Mouse (Mus musculus) limb, embryonic 14.5 days (tissue): ENCODE results near the gene Selenbp1. TPM values are rescaled to one million over a fixed set of nuclear protein-coding genes. Genes with fewer than 3 reads are reported as not detected.
A peak's percentile ranks its signal among the peaks of the same experiment; 100 is the strongest.

ENCODE experiments used
- ATAC-seq: fragments of 200-750 bp; cut with Nextera tagmentation; 2 replicates; pipeline ENCODE4 v1.8.0; 2017; ENCODE audit warnings: low read depth, moderate number of reproducible peaks, moderate TSS enrichment; ENCODE audit not compliant: low FRiP score
- DNase-seq: peaks from one replicate; pipeline ENCODE4 v3.0.0-alpha.2; 2015; ENCODE audit warnings: low spot score
- H3K27ac ChIP-seq: fragments of 300-500 bp; sonication (generic); replicated peaks from 2 replicates; pipeline ENCODE4 v1.5.1; 2014; ENCODE audit warnings: low read depth, mild to moderate bottlenecking, low read length, moderate library complexity, mixed read lengths
- H3K27me3 ChIP-seq: fragments of 300-500 bp; sonication (generic); 2 replicates; pipeline ENCODE4 v1.6.1; 2014; ENCODE audit warnings: low read length, mixed read lengths; ENCODE audit not compliant: control insufficient read depth, insufficient read depth
- H3K36me3 ChIP-seq: fragments of 300-500 bp; sonication (generic); 2 replicates; pipeline ENCODE4 v1.6.1; 2014; ENCODE audit warnings: mild to moderate bottlenecking, low read length, moderate library complexity, mixed read lengths; ENCODE audit not compliant: control insufficient read depth, insufficient read depth
- H3K4me1 ChIP-seq: fragments of 300-500 bp; sonication (generic); 2 replicates; pipeline ENCODE4 v1.6.1; 2014; ENCODE audit warnings: antibody characterized with exemption, low read length, mixed read lengths; ENCODE audit not compliant: control insufficient read depth, insufficient read depth
- H3K4me2 ChIP-seq: fragments of 300-500 bp; sonication (generic); replicated peaks from 2 replicates; pipeline ENCODE4 v1.6.1; 2014; ENCODE audit warnings: low read depth, mild to moderate bottlenecking, low read length, moderate library complexity; ENCODE audit not compliant: severe bottlenecking
- H3K4me3 ChIP-seq: fragments of 300-500 bp; sonication (generic); replicated peaks from 2 replicates; pipeline ENCODE4 v1.5.1; 2014; ENCODE audit warnings: low read length
- H3K9ac ChIP-seq: fragments of 300-500 bp; sonication (generic); 2 replicates; pipeline ENCODE4 v1.6.1; 2014; ENCODE audit warnings: mild to moderate bottlenecking, low read depth, low read length, moderate library complexity; ENCODE audit not compliant: severe bottlenecking
- H3K9me3 ChIP-seq: fragments of 300-500 bp; sonication (generic); 2 replicates; pipeline ENCODE4 v1.6.1; 2016; ENCODE audit warnings: low read length; ENCODE audit not compliant: control insufficient read depth
- POLR2A ChIP-seq: fragments of 200-500 bp; IDR thresholded peaks from 2 replicates; pipeline ENCODE4 v1.8.0; 2012; ENCODE audit warnings: inconsistent platforms, mild to moderate bottlenecking, moderate library complexity, borderline replicate concordance; ENCODE audit not compliant: insufficient read depth, insufficient read length; ENCODE audit errors: extremely low read depth
- WGBS: fragments of 180-500 bp; shearing (Covaris S2); extraction: QIAGEN DNeasy Blood & Tissue Kit; methylation state at CpG from one replicate; pipeline ENCODE4 v1.1.7; 2014; 5-methylcytosine and 5-hydroxymethylcytosine counted together
- polyA plus RNA-seq, 2 experiments: library from polyadenylated mRNA; depleted of rRNA in 1 of 2; stranded (reverse) in 1 of 2; unstranded in 1 of 2; fragments of >200 nt; fragmentation: Nextera tagmentation in 1 of 2; extraction: Ambion mirVana in 1 of 2; gene quantifications; 2 replicates each; pipeline versions ENCODE4 v1.2.1 to v1.2.3; 2012 to 2014

Selenbp1 gene
- polyA plus RNA-seq, 2 experiments: 28.7 to 29.5 TPM

DNA sequence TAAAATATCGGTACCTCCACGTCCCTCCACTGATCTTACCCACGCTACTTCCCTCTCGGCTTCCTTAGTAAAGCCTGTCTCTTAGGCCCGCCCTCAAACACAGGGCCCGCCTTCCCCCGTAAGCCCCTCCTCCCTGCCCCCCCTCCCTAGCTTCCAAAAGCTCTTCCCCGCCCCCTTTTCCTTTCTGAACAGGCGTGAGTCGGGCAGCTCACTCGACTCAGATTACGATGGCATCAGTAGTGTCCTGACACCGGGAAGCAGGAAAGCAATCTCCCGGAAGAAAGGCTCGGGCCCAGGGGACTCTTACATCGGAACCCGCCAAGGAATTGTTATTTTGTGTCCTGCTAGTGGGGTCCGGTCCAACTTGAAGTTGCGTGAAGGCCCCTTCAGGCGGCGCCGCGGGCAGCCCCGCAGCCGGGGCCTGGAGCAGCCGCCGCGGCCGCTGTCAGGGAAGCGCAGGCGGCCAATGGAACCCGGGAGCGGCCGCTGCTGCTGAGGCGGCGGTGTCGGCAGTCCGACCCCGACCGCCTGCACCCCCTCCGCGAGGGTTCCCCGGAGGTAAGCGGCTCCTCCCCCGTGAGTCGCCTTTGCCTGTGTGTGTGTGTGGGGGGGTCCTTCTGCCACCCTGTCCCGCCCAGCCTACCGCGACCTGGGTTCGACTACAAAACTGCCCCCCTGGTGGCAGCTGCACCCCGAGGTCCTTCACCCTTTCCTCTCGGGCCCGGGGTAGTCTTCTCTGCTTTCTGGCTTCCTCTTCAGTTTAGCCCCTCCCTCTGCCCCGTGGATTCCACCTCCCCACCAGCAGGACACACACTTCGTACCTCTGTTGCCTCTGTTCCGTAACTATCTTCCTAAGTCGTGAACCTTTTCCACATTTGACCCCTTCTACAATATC, 41.9 kb downstream of the Selenbp1 start, which contains the start of gene Pi4kb:
Gene Pi4kb (plus strand): TSS at position 204 of the 895 bp plus-strand sequence.
- peaks cover 9% of the 10 kb centered on the region for H3K36me3 ChIP-seq
- peak within 1 kb of the TSS; percentile 89 for H3K27ac ChIP-seq
- peak within 1 kb of the TSS; percentile 93 for H3K4me3 ChIP-seq
- peaks cover 11% of the 10 kb centered on the region for H3K4me1 ChIP-seq
- H3K27me3 ChIP-seq: no peaks in the 10 kb centered on the region
- 0 out of 2 replicates have a peak, but pooled peaks have one; percentile 22 for TF ChIP-seq POLR2A
- peak within 1 kb of the TSS; percentile 90 for H3K9ac ChIP-seq
- no peaks in the 10 kb centered on the region for H3K9me3 ChIP-seq
- DNase-seq: peak; percentile 96
- WGBS: under 1% methylated on average over 48 of the region's 57 CpGs
- peak; percentile 95 for ATAC-seq
- peak within 1 kb of the TSS; percentile 76 for H3K4me2 ChIP-seq

GRCm38 (mm10) chr3:94984312-94984711, 51.5 kb downstream of the Selenbp1 start:
- TF ChIP-seq POLR2A: no peak
- H3K4me2 ChIP-seq: no peak overlapping the region
- H3K9ac ChIP-seq: no peak overlapping the region
- H3K27me3 ChIP-seq: no peaks in the 10 kb centered on the region
- peaks cover 50% of the 10 kb centered on the region for H3K36me3 ChIP-seq
- 91% methylated on average over 11 of the region's 11 CpGs for WGBS
- no peak overlapping the region for H3K27ac ChIP-seq
- no peaks in the 10 kb centered on the region for H3K9me3 ChIP-seq
- DNase-seq (no peak), ATAC-seq (no peak)
- H3K4me1 ChIP-seq: peaks cover 9% of the 10 kb centered on the region
- H3K4me3 ChIP-seq: no peak overlapping the region

DNA sequence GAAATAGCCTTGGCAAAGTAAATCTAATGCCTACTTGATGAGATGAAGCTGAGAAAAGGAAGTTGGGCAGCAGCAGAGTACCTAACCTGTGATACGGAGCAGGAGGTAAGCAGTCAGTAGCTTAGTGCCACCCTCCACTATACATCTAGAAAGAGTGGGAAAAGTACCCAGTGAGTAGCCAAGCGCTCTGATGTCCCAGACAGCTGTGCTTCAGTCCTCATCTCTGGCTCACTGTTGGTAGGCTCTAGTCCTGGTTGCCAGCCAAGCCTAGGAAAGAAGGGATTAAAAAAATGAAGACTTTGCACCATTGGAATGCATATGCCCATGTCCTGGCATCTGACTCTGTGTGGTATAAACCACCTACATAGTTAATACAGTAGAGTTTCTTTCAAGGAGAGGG, 52.7 kb downstream of the Selenbp1 start:
- Histone ChIP-seq H3K4me1 (peaks cover 15% of the 10 kb centered on the region), H3K9me3 (no peaks in the 10 kb centered on the region), H3K9ac (no peak overlapping the region), H3K27ac (no peak overlapping the region), H3K27me3 (no peaks in the 10 kb centered on the region), H3K36me3 (peaks cover 50% of the 10 kb centered on the region), H3K4me2 (no peak overlapping the region), H3K4me3 (no peak overlapping the region)
- DNase-seq (no peak), ATAC-seq (no peak)
- 90% methylated on average over 2 of the region's 2 CpGs for WGBS
- no peak for TF ChIP-seq POLR2A

DNA sequence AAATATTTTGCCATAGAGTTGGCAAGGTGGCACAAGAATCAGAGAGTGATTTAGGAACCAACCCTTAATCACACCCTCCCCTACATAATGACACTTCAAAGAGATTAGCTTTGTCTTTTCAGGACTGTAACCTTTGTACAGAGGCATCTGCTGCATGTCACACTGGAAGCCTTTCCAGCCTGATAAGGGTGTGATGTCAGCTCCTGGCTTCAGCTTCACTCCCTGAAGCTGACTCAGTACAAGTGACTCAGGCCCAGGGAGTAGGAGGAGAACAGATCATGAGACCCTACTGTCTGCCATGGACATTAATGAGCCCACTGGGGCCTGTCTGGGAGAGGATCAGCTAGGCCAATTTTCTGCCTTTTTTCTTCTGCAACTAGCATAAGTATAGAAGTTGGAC, 54.7 kb downstream of the Selenbp1 start:
- peaks cover 15% of the 10 kb centered on the region for H3K4me1 ChIP-seq
- no peak overlapping the region for H3K4me3 ChIP-seq
- no peak overlapping the region for H3K9ac ChIP-seq
- TF ChIP-seq POLR2A: no peak
- H3K9me3 ChIP-seq: no peaks in the 10 kb centered on the region
- DNase-seq (peak; percentile 38), ATAC-seq (no peak)
- H3K36me3 ChIP-seq: peaks cover 49% of the 10 kb centered on the region
- no peak overlapping the region for H3K27ac ChIP-seq
- H3K4me2 ChIP-seq: no peak overlapping the region
- no peaks in the 10 kb centered on the region for H3K27me3 ChIP-seq

DNA sequence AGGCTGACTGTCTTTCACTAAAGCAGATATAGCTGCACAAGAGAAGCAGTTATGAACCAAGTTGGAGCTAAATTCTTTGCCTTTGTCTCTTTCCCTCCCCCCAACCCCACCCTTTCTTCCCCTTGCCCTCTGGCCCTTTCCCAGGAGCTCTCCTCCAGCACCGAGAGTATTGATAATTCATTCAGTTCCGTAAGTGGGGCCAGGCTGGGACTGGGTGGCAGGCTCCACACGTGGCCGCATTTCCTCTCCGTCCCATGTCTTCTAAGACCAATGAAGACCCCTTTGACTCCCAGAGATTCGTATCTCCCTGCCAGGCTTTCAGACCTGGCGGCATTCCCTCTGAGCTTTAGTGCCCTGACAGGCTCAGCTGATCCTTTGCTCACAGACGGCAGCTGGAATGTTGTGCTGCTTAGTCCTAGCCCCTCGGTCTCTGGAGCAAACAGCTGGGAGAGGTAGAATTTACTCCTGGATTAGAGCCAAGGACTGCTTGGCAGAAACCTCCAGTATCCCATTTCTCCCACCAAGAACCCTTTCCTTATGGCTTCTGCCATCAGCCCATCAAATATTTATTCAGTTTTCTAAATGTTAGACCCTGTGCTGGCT, 56.4 kb downstream of the Selenbp1 start:
- H3K4me2 ChIP-seq: no peak overlapping the region

More for the DNA sequence above, 56.4 kb downstream of the Selenbp1 start:
- DNase-seq: peak; percentile 84
- no peaks in the 10 kb centered on the region for H3K9me3 ChIP-seq
- peak; percentile 86 for ATAC-seq
- H3K27me3 ChIP-seq: no peaks in the 10 kb centered on the region
- H3K36me3 ChIP-seq: peaks cover 54% of the 10 kb centered on the region
- H3K27ac ChIP-seq: peak overlapping the region; percentile 35
- H3K4me3 ChIP-seq: no peak overlapping the region
- no peak overlapping the region for H3K9ac ChIP-seq
- no peak for TF ChIP-seq POLR2A
- peaks cover 15% of the 10 kb centered on the region for H3K4me1 ChIP-seq
- 35% methylated on average over 9 of the region's 9 CpGs for WGBS

Other genes with a start within 250 kb of the Selenbp1 start
- 1.2 and 1.7 TPM in 2 replicates for gene Selenbp2, start 239.5 kb upstream of the Selenbp1 start, polyA plus RNA-seq (2012; rRNA removed)
- 0.47 and 0.57 TPM in 2 replicates for gene Selenbp2, start 239.5 kb upstream of the Selenbp1 start, polyA plus RNA-seq (2014; fragmentation: Nextera tagmentation; extraction: Ambion mirVana)
- gene Cgn, start 146.6 kb upstream of the Selenbp1 start, polyA plus RNA-seq (2012; rRNA removed): 3.4 and 4.6 TPM in 2 replicates
- 7.5 and 8.0 TPM in 2 replicates for gene Cgn, start 146.6 kb upstream of the Selenbp1 start, polyA plus RNA-seq (2014; fragmentation: Nextera tagmentation; extraction: Ambion mirVana)
- 45.8 and 60.1 TPM in 2 replicates for gene Pogz, start 95.5 kb upstream of the Selenbp1 start, polyA plus RNA-seq (2012; rRNA removed)
- 19.6 and 20.7 TPM in 2 replicates for gene Pogz, start 95.5 kb upstream of the Selenbp1 start, polyA plus RNA-seq (2014; fragmentation: Nextera tagmentation; extraction: Ambion mirVana)
- gene Psmb4, start 46.1 kb upstream of the Selenbp1 start, polyA plus RNA-seq (2012; rRNA removed): 348 and 378 TPM in 2 replicates
- gene Psmb4, start 46.1 kb upstream of the Selenbp1 start, polyA plus RNA-seq (2014; fragmentation: Nextera tagmentation; extraction: Ambion mirVana): 369 and 384 TPM in 2 replicates
- gene Rfx5, start 21.0 kb downstream of the Selenbp1 start, polyA plus RNA-seq (2012; rRNA removed): 29.9 and 36.4 TPM in 2 replicates
- 12.5 and 12.9 TPM in 2 replicates for gene Rfx5, start 21.0 kb downstream of the Selenbp1 start, polyA plus RNA-seq (2014; fragmentation: Nextera tagmentation; extraction: Ambion mirVana)
- 54.7 and 54.8 TPM in 2 replicates for gene Pi4kb, start 41.7 kb downstream of the Selenbp1 start, polyA plus RNA-seq (2012; rRNA removed)
- gene Pi4kb, start 41.7 kb downstream of the Selenbp1 start, polyA plus RNA-seq (2014; fragmentation: Nextera tagmentation; extraction: Ambion mirVana): 30.4 and 35.6 TPM in 2 replicates
- gene Zfp687, start 82.4 kb downstream of the Selenbp1 start, polyA plus RNA-seq (2012; rRNA removed): 26.8 and 28.8 TPM in 2 replicates
- 18.8 and 23.2 TPM in 2 replicates for gene Zfp687, start 82.4 kb downstream of the Selenbp1 start, polyA plus RNA-seq (2014; fragmentation: Nextera tagmentation; extraction: Ambion mirVana)
- 249 and 282 TPM in 2 replicates for gene Psmd4, start 109.6 kb downstream of the Selenbp1 start, polyA plus RNA-seq (2012; rRNA removed)
- gene Psmd4, start 109.6 kb downstream of the Selenbp1 start, polyA plus RNA-seq (2014; fragmentation: Nextera tagmentation; extraction: Ambion mirVana): 258 and 280 TPM in 2 replicates
- gene Pip5k1a, start 173.9 kb downstream of the Selenbp1 start, polyA plus RNA-seq (2012; rRNA removed): 35.1 and 41.2 TPM in 2 replicates
- gene Pip5k1a, start 173.9 kb downstream of the Selenbp1 start, polyA plus RNA-seq (2014; fragmentation: Nextera tagmentation; extraction: Ambion mirVana): 15.7 and 16.5 TPM in 2 replicates
- gene Vps72, start 178.0 kb downstream of the Selenbp1 start, polyA plus RNA-seq (2012; rRNA removed): 125 and 130 TPM in 2 replicates
- 141 and 163 TPM in 2 replicates for gene Vps72, start 178.0 kb downstream of the Selenbp1 start, polyA plus RNA-seq (2014; fragmentation: Nextera tagmentation; extraction: Ambion mirVana)
- 3.2 and 5.0 TPM in 2 replicates for gene Tmod4, start 191.4 kb downstream of the Selenbp1 start, polyA plus RNA-seq (2012; rRNA removed)
- gene Tmod4, start 191.4 kb downstream of the Selenbp1 start, polyA plus RNA-seq (2014; fragmentation: Nextera tagmentation; extraction: Ambion mirVana): 2.9 and 3.7 TPM in 2 replicates
- gene Scnm1, start 201.0 kb downstream of the Selenbp1 start, polyA plus RNA-seq (2012; rRNA removed): 85.0 and 106 TPM in 2 replicates
- gene Scnm1, start 201.0 kb downstream of the Selenbp1 start, polyA plus RNA-seq (2014; fragmentation: Nextera tagmentation; extraction: Ambion mirVana): 65.7 and 73.1 TPM in 2 replicates
- 11.7 and 11.8 TPM in 2 replicates for gene Lysmd1, start 201.0 kb downstream of the Selenbp1 start, polyA plus RNA-seq (2012; rRNA removed)
- gene Lysmd1, start 201.0 kb downstream of the Selenbp1 start, polyA plus RNA-seq (2014; fragmentation: Nextera tagmentation; extraction: Ambion mirVana): 13.3 and 15.3 TPM in 2 replicates
- gene Tnfaip8l2, start 209.3 kb downstream of the Selenbp1 start, polyA plus RNA-seq (2012; rRNA removed): 4.4 and 4.9 TPM in 2 replicates
- gene Tnfaip8l2, start 209.3 kb downstream of the Selenbp1 start, polyA plus RNA-seq (2014; fragmentation: Nextera tagmentation; extraction: Ambion mirVana): 6.1 and 8.0 TPM in 2 replicates
- gene Sema6c, start 227.4 kb downstream of the Selenbp1 start, polyA plus RNA-seq (2012; rRNA removed): 56.5 and 79.0 TPM in 2 replicates
- gene Sema6c, start 227.4 kb downstream of the Selenbp1 start, polyA plus RNA-seq (2014; fragmentation: Nextera tagmentation; extraction: Ambion mirVana): 14.0 and 15.7 TPM in 2 replicates